Mouse (Mus musculus) cerebellum, postnatal 25 days (tissue): ENCODE results near the gene Trim31.
A peak's percentile ranks its signal among the peaks of the same experiment; 100 is the strongest.
"Not testable (repeated sequence)": the region's sequence is repeated elsewhere in the genome, so short reads cannot be mapped to it uniquely, and the experiment has no call there.

Source experiments
- DNase-seq, 2 experiments: peaks; one replicate each; pipeline ENCODE4 v3.0.0; 2021; ENCODE audit warnings: mixed read lengths in 2 of 2

Gene Trim31

GRCm38 (mm10) chr17:36897552-36898205, at the start of gene Trim31:
TSS of gene Trim31 (plus strand) at chr17:36898118.
- no peak for DNase-seq

- no peak for DNase-seq
These were observed 49.0 kb upstream of the Trim31 start for GRCm38 (mm10) chr17:36848911-36849310.

- no peak for DNase-seq
These were observed 47.9 kb upstream of the Trim31 start for GRCm38 (mm10) chr17:36849992-36850391.

- DNase-seq = no peak
These were observed 46.7 kb upstream of the Trim31 start for GRCm38 (mm10) chr17:36851200-36851599.

- no peak for DNase-seq
These were observed 46.3 kb upstream of the Trim31 start for GRCm38 (mm10) chr17:36851627-36852026.

- no peak for DNase-seq
These were observed 42.4 kb upstream of the Trim31 start for GRCm38 (mm10) chr17:36855484-36855883.

GRCm38 (mm10) chr17:36856236-36856635, 41.7 kb upstream of the Trim31 start:
- no peak for DNase-seq

GRCm38 (mm10) chr17:36858181-36858580, 39.7 kb upstream of the Trim31 start:
- no peak for DNase-seq

GRCm38 (mm10) chr17:36861680-36862079, 36.2 kb upstream of the Trim31 start:
- DNase-seq = no peak

GRCm38 (mm10) chr17:36866719-36867527, 31.0 kb upstream of the Trim31 start, which contains the start of gene Trim15:
TSS of gene Trim15 (minus strand) at chr17:36867210.
- DNase-seq = no peak

GRCm38 (mm10) chr17:36868836-36869235, 29.1 kb upstream of the Trim31 start:
- no peak for DNase-seq

- no peak for DNase-seq
These were observed 28.5 kb upstream of the Trim31 start, which contains the start of gene Trim10 for GRCm38 (mm10) chr17:36869284-36869954. TSS of gene Trim10 (plus strand) at chr17:36869574.

- peak; percentile 15 to 44 for DNase-seq
These were observed 27.7 kb upstream of the Trim31 start for GRCm38 (mm10) chr17:36869955-36870810.

GRCm38 (mm10) chr17:36874636-36875035, 23.3 kb upstream of the Trim31 start:
- DNase-seq = no peak

- no peak for DNase-seq
These were observed 14.6 kb upstream of the Trim31 start for GRCm38 (mm10) chr17:36883350-36883749.

- DNase-seq = no peak
These were observed 12.7 kb upstream of the Trim31 start for GRCm38 (mm10) chr17:36885132-36885790.

GRCm38 (mm10) chr17:36890073-36890903, 7.6 kb upstream of the Trim31 start, which contains the start of gene Trim40:
TSS of gene Trim40 (minus strand) at chr17:36890123.
- DNase-seq = no peak

GRCm38 (mm10) chr17:36891496-36891895, 6.4 kb upstream of the Trim31 start:
- DNase-seq = not testable (repeated sequence)

GRCm38 (mm10) chr17:36892362-36892761, 5.6 kb upstream of the Trim31 start:
- peak; percentile 15 to 59 for DNase-seq

- no peak for DNase-seq
These were observed 4.5 kb upstream of the Trim31 start for GRCm38 (mm10) chr17:36893387-36893786.

- peak; percentile 8 to 61 for DNase-seq
These were observed 1.3 kb upstream of the Trim31 start for GRCm38 (mm10) chr17:36896583-36896982.
